Mouse (Mus musculus) Muller cell, postnatal 12 days (primary cell): Measurements from ENCODE around the gene Gm10197.

Source experiments
- DNase-seq: peaks from one replicate; pipeline ENCODE4 v3.0.0-alpha.2; 2015; ENCODE audit errors: inconsistent ontology term

Gene Gm10197

DNA sequence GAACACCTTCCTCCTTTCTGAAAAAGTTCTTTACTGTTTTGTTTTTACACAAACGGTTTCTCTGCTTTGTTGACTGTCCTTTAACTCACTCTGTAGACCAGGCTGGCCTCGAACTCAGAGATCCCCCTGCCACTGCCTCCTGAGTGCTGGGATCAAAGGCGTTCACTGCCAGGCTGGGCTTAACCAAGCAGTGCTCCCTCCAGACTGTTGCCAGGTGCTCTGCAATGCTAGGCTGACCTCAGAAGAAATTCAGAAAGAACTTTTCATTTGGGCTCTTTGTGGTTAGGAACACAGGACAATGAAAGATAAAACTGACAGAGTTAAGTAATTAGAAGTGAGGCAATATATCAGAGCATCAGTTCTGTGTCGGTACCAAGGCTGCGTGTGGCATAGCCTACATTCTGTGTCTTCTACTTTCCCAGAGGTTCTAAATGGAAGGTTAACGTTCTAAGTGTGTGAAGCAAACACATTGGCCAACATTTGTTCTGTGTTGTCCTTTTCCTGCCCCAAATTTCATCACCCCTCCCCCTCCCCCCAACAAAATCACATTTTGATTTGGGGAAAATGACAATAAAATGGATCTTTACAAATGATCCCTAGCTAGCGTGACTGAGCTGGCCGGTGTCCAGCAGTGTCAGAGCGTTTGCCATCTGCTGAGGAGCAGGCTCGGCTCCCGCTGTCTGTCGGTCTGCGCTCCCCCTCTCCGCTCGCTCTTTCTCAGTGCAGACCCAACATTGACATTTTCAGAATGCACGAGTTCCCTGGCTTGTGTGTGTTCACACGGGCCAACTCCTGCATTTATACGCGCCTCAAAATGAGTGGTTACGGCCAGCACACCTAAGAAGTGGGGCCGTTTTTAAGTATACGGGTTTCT lies 12.2 kb downstream of the Gm10197 start:
- DNase-seq = peak; percentile 63

DNA sequence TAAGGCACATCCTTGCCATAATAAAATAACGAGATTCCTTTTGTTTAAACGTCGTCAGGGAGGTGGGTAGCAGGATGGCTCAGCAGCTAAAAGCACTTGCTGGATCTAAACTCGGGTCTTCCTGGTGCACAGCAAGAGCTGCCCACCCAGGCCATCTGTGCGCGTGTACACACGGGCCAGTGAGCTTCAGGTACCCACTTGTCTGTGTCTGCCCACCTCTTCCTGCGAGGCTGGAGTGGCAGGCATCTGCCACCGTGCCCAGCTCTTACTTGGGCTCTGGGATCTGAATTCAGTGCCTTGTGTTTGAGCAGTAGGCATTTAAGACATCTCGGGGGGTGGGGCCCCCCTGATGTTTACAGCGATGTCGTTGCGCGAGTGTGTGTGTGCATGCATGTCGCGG lies 16.5 kb downstream of the Gm10197 start:
- no peak for DNase-seq

DNA sequence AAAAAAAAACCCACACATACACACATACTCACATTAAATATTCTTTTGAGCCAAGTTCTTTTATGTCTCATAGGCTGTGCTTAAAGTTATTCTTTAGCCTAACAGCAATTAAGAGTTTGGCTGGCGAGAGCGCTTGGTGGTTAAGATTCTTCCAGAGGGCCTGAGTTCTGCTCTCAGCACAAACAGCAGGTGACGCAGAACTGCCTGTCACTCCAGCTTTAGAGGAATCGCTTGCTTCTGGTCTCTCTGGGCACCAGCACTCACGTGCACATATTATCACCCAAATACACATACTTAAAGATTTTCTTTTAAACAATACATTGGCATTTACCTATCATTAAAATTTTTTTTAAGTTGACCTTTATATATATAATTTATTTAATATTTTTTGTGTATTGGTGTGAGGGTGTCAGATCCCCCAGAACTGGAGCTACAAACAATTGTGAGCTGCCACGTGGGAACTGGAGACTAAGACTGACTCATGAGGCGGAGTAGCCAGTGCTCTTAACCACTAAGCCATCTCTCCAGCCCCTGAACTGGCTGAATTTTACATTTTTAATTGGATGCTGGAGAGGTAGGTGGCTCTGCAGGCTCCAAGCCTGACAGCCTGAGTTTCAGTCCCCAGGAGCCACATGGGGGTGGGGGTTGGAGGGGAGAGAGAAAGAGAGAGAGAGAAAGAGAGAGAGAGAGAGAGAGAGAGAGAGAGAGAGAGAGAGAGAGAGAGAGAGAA lies 17.1 kb downstream of the Gm10197 start:
- peak; percentile 42 for DNase-seq

DNA sequence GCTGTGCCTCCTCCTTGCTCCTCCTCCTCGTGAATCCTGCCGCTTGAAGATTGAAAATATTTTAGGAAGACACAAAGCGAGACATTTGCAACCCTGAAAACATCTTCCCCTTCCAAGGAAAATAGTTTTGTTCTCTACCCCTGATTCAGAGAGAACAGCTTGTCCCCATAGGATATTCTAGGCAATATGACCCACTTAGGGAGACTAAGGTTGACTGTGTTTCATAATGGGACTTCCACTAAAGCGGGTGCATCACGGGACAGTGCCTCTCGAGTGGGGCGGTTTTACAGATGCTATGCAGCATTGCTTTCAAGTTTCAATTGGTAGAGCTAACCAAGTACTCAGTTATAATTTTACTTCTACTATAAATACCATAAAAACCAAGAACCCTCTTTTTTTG lies 17.7 kb downstream of the Gm10197 start:
- no peak for DNase-seq

DNA sequence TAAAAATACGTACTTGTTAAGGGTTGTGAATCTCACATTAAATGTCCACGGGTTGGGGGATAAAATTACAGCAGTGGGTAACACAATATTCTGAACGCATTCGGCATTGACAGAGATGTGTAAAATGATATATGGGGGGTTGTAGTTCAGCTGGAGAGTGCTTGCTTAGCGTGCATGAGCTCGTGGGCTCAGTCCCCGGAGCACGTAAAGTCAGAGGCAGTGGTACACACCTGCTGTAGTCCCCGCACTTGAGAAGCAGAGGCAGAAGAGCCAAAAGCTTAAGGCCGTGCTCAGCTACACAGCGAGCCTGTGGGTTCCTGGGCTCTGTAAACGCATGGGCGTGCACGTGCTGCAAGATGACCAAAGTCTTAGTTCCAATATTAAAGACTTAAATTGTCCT lies 25.8 kb downstream of the Gm10197 start:
- DNase-seq = no peak

DNA sequence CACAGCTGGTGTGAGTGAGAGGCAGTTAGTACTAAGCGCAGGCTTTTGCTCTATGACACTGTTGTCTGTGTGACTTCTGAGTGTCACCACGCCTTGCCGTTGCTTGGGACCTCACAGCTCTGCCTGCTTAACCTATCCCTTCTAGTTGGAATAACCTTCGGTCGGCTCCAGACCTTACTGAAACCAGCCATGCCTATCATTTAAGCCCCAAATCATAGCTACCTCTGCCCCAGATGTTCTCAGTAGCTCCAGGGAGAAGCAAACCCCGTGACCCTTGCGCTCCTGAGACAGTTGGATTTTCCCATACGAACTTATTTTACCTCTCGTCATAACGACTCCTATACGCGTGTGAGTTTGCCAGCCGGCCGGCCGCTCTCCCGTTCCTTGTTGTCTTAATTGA lies 27.5 kb downstream of the Gm10197 start:
- DNase-seq = no peak

DNA sequence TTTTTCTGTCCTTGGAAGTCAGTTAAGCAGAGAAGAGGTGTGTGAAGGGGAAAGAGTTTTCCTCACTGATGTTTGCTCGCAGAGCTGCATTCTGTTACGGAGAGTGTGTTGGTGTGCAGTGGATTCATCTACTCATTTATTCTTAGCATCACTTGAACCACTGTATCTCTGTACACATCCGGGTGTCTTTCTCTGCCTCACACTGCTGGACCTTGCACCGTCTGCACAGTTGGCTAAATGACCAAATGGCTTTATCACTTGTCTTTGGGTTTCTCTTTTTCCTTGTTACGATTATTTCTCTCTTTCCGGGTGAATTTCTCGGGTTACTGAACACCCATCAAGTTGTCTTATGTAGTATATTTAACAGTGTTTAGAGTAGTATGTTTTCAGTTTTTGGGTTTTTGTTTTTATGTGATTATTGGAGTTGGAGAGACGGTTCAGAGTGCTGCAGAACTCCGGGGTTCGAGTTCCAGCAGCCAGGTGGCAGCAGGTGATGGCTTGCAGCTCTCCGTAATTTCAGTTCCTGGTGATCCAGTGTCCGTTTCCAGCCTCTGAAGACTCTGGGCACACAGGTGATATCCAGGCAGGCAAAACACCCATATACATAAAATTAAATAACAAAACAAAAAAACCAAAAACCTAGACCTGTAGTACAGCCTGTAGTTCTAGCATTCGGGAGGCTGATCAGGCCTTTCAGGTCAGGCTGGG lies 28.2 kb downstream of the Gm10197 start:
- no peak for DNase-seq

DNA sequence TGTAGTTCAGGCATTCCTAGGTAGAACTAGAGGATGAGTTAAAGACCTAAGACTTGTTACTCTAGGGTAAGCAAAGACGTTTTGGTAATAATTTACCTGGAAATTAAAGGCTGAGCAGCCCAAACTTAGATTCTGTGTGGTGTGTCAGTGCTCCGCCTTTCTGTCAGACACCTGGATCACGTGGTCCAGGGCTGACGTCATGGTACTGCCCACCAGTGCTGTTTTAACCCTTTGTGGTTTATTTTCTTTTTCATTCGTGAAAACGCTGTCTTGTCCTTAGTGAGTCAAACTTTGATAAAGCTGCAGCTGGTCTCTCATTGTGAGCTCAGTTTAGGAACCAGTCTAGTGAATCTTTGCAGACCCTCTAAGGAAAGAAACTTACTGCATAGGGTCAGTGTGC lies 31.1 kb downstream of the Gm10197 start:
- DNase-seq = no peak

DNA sequence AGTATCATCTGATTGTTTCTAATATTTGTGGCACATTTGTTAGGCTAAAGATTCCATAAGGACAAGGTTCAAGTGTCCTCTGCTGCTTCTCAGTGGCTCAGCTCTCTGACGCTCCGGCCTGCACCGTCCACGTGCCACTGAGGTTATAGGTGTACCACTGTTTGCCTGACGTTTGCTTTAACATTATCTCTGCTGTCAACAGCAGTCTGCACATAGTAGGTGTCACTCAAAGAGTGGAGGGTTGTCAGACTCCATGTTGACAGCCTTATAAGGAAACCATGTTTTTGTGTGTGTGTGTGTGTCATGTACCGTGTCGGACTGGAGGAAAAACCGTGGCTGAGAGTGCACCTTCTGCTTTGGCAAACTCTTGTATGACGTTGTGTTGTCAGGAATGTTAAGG lies 36.3 kb downstream of the Gm10197 start:
- no peak for DNase-seq

DNA sequence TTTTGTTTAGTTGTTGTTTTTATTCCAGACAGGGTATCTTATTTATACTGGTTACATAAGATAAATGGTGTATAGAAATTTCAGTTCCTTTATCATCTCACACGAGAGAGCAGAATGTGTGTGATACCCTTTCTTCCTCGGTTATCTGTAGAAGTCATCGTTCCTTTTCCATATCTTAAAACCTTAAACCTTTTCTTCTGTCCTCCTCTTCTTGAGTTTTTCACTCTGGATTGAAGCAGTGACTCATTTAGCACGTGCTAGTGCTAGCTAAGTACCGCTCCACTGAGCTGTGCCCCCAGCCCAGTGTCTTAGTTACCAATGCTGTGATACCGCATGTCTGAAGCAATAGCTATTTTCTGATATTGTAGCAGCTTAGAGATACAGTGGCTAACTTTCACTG lies 37.8 kb downstream of the Gm10197 start:
- no peak for DNase-seq

DNA sequence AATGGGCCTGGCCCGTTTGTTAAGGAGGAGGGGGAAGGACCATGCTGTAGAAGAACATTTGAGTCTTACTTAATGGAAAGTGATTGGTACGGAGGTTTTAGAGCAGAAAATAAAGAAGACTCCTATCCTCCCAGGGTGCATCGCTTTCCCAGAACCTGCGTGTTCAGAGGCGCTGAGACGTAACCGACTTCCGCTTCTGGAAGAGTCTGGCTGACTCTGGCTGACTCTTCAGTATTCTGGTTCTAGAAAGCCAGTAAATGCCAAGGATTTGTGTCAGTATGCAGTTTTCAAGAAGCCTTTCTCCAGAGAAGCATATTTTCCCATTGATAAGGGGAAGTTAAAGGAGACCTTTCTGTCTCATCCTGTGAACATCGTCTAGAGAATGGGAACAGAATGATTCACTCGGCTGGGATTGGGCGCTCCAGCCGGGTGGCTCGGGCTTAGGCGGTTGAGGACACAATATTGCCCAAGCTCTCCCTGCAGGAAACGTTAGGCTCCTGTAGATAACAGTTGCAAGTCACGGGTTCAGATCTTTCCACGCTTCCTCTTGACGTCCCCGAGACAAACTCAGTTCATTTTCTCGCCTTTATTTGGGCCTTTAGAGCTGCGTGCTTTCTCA lies 39.6 kb downstream of the Gm10197 start:
- DNase-seq = no peak

DNA sequence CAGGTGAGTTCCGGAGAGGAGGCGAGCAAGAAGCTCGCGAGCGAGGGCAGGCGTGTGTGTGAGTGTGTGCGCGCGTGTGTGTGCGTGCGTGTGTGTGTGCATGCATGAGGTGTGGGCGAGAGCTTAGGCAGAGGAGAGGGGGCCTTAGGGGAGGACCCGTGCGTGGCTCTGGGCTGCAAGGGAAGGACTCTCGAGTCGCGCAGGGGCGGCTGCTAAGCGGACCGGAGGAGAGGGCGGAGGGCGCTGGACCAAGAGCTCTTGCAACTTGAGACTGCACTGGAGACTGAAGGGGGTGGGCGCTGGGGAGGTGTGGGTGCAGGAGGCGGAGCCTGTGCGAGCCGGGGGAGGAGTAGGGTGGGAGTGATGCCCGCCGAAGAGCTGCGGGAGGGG lies 41.6 kb downstream of the Gm10197 start:
- DNase-seq = peak; percentile 86

DNA sequence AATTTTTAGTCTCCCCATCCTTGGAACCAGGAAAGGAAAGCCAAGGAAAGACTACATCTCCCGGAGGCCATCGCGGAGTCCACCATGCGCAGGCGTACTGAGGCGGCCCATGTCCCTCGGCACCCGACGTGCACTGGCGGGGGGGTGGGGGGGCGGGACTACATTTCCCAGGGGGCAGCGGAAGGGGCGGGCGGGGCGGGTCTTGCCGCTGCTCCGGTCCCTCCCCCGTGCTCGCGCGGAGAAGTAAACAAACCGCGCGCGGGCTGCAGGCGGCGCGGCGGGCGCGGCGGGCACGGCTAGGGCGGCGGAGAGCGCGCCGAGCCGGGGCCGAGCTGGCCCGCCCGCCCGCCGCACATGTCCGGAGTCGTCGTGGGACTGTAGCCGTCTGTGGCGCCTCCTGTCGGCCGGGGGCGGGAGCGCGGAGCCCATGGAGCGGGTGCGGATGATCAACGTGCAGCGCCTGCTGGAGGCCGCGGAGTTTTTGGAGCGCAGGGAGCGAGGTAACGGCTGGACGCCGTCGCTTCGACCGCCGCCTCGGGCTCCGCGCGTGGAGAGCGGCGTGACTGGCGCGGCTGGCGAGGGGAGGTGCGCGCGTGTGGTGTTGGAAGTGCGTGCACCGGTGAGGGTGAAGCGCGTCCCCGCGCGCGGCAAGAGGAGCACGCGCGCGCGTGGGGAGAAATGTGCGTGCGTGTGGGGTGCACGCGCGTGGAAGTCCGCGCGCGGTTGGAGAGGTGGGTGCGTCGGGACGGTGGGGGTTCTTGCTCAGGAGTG lies 42.2 kb downstream of the Gm10197 start:
- DNase-seq = peak; percentile 94

DNA sequence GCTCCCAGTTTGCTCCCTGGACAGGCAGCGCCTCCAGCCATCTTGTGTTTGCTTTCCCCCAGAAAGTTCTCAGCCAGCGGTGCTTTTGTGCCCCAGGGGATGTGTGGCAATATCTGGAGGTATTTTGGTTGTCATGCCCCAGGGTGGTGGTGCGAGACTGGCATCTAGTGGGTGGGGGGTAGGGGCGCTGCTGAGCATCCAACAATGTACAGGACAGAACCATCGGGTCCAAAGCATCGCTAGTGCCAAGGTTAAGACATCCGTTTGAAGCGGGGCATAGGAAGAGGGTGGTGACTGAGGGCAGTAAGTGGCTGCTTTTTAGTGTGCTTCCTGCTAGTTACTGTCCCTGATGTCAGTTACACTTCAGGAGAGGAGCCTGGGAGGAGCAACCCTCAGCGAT lies 43.5 kb downstream of the Gm10197 start:
- DNase-seq = peak; percentile 42

DNA sequence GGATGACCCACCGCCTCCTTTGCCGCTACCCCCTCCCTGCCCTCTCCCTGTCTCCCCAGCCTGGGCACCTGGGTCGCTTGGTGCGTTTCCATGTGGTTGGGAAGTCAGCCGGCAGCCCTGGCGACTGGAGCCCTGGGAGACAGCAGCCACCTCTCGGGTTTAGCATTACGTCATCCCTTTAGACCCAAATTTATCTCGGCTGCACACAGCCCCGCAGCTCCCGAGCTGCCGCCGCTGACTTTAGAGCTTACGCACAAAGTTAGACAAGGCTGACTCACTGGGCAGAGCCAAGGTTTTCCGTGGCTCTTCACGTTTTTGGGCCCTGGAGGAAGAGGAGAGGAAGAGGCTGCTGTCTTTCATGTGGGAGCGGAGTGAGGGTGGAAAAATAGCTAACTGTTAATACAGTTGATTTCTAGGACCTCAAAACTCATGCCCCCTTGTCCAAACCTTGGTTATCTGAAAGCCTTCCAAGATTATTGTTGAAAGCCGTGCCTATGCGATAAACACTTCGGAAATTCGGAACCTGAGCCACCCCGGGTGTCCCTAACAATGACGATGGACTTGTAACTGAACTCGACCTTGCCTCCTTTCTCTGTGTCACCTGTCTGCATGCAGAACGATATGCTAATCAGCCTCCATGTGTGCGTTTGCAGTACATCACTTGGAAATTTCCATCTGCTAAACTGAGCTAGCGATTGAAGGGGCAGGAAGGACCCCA lies 45.8 kb downstream of the Gm10197 start:
- peak; percentile 74 for DNase-seq

DNA sequence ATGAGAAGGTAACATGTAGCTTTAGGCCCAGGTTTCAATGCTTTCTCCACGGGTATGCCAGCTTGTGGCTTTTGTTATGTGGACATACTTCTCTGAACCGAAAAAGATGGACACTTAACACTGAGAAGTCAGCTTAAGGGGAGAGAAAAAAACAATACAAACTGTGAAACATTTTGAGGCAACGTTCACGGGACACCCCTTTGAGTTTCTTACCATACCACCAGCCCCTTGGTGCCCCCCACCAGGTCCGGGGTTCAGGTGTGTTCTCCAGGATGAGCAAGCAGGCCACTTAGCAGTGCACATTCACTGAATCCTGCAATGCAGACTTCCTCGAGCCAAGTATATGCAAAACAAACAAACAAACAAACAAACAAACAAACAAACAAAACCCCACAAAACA lies 46.7 kb downstream of the Gm10197 start:
- no peak for DNase-seq

DNA sequence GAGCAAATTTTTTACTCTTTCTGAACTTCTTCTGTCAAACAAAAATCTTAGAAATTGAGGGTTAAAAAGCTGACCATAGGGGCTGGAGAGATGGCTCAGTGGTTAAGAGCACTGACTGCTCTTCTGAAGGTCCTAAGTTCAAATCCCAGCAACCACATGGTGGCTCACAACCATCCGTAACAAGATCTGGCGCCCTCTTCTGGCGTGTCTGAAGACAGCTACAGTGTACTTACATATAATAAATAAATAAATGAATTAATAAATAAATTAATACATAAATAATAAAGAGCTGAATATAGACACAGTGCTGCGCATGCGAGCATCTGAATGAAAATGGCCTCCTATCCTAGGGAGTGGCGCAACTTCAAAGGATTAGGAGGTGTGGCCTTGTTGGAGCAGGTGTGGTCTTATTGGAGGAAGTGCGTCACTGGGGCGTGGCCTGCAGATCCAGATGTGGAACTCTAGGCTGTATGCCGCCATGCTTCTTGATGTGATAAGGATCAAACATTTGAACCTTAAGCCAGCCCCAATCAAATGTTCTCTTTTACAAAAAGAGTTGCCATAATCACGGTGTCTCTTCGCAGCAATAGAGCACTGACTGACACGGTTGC lies 49.0 kb downstream of the Gm10197 start:
- no peak for DNase-seq
